Mouse (Mus musculus): ENCODE data around the gene Mrpl33. TPM values are rescaled to one million over a fixed set of nuclear protein-coding genes. Genes with fewer than 3 reads are reported as not detected.

The Mrpl33 gene
- total RNA-seq, 2 experiments from 2014 or later: 55.5 to 101 TPM

- peak; percentile 67 for ATAC-seq (replicated peaks; ENCODE audit: low FRiP score, poor library complexity, severe bottlenecking)
These were observed 91.2 kb downstream of the Mrpl33 start for GRCm38 (mm10) chr5:31687972-31688371.

GRCm38 (mm10) chr5:31693191-31693590 is 96.5 kb downstream of the Mrpl33 start:
- ATAC-seq (replicated peaks; ENCODE audit: low FRiP score, poor library complexity, severe bottlenecking): no peak

DNA sequence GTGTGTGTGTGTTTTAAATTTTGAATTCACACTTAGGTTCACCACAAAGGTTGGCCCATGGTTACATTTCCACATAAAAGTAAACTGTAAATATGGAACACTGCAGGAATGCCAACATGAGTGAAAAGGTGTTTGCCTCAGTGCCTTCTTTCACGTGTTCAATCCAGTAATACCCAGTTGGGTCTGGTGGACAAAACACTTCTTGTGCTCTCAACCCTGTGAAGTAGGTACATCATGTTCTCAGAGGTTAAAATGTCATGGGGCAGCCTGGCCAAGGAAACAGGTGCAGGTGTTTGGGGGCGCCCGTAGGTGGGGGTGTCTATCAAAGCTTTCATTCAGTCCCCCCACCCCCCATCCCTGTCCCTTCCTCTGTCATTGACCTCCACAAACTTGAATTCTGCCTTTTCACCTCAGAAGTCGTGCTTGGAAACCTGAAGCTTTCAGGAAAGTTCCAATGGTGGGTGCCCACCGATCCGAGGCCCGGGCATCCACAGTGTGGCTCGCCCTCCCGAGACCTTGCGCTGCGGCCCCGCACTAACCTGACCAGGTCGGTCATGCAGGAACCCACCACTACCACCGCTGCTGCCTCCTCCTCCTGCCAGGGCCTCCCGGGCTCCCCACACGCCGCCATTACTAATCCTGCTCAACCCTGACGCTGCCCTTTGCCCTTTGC is 100.4 kb downstream of the Mrpl33 start, which contains the start of gene Rbks:
Gene Rbks, minus strand, starts transcription at position 657 of the 673 bp plus-strand sequence.
- peak; percentile 90 for ATAC-seq (replicated peaks; ENCODE audit: low FRiP score, poor library complexity, severe bottlenecking)

DNA sequence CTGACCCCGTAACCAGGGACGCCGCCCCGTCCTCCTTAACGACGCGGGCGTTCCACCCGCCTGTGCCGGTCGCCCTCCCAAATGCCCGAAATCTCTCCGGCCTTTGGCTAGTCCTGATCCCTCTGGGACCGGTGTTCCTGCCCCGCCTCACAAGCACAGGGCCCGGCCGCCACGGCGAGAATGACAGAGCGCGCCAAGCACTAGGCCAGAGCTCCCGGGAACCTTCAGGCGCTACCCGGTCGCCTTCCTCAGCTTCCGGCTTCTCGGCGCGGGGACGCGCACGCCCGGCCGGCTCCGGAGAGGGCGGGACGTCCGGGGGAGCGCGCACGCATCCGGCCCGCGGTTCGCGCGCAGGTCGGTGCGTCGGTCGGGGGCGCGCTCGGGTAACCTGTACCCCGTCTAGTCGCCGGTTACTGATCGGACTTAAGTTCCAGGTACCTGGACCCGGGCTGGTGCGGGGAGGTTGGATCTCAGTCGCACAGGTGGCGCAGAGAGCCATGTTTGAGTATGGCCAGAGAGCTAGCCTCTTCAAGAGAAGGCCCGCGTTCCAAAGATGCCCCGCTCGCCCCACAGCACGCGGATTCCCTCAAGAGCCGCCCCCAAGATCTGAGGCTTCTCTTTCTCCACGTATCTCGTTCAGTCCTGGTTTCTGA is 101.0 kb downstream of the Mrpl33 start, which contains the start of gene Babam2:
Gene Babam2, plus strand, starts transcription at position 41 of the 653 bp plus-strand sequence.
- peak; percentile 79 for ATAC-seq (replicated peaks; ENCODE audit: low FRiP score, poor library complexity, severe bottlenecking)

DNA sequence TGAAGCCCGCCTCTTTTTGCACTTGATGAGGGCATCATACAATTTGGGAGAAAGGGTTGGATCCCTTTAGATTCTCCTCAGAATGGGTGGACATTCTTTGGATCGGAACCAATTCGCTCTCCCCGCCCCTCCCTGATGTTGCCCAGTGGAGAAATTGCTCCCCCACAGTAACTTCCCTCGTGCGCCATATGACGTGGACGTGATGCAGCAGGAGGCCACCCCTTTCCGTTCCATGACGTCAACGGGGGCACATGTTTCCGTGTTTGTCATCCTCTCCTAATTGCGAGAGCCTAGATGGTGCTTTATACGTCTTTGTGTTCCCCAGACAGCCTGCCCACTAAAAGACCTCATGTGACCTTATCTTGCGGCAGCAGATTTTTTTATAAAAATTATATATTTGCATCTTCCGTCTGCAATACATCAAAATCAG is 101.6 kb downstream of the Mrpl33 start:
- peak; percentile 82 for ATAC-seq (replicated peaks; ENCODE audit: low FRiP score, poor library complexity, severe bottlenecking)

- no peak for ATAC-seq (replicated peaks; ENCODE audit: low FRiP score, poor library complexity, severe bottlenecking)
These were observed 102.2 kb downstream of the Mrpl33 start for GRCm38 (mm10) chr5:31698931-31699330.

DNA sequence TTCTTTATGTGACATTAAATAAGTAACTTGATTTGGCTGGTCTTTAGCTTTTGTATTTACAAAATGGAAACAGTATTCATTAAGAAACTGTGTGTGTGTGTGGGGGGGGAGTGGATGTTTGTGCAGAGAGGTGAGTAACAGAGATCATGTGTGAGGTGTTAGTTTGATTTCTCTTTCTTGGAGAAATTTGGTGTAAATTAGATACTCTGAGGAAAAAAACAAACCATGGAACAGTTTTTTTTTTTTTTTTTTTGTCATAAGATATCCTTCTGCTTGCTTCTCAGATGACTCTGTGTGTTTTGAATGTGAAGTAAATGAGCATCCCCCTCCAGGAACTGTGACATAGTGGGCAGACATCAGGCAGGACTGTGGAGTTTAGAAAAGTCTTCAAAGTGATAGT is 102.7 kb downstream of the Mrpl33 start:
- ATAC-seq (replicated peaks; ENCODE audit: low FRiP score, poor library complexity, severe bottlenecking): no peak

GRCm38 (mm10) chr5:31704971-31705370 is 108.2 kb downstream of the Mrpl33 start:
- ATAC-seq (replicated peaks; ENCODE audit: low FRiP score, poor library complexity, severe bottlenecking): no peak

- no peak for ATAC-seq (replicated peaks; ENCODE audit: low FRiP score, poor library complexity, severe bottlenecking)
These were observed 110.1 kb downstream of the Mrpl33 start for GRCm38 (mm10) chr5:31706826-31707225.

DNA sequence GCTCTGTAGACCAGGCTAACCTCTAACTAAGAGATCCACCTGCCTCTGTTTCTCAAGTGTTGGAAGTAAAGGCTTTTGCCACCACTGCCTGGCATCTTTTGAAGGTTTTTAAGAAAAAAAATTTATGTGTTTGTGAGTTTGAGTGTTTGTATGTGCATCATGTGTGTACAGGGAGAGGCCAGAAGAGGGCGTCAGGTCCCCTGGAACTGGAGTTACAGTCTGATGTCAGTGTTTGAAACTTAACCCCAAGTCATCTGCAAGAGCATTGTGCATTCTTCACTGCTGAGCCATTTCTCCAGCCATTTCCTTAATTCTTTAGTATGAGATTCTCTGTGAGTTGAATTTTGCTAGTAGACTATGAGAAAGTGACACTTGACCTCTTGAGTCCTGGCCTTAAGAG is 112.7 kb downstream of the Mrpl33 start:
- no peak for ATAC-seq (replicated peaks; ENCODE audit: low FRiP score, poor library complexity, severe bottlenecking)

- ATAC-seq (replicated peaks; ENCODE audit: low FRiP score, poor library complexity, severe bottlenecking): no peak
These were observed 116.6 kb downstream of the Mrpl33 start for GRCm38 (mm10) chr5:31713280-31713711.

GRCm38 (mm10) chr5:31713841-31714264 is 117.1 kb downstream of the Mrpl33 start:
- ATAC-seq (replicated peaks; ENCODE audit: low FRiP score, poor library complexity, severe bottlenecking): no peak

Other genes with a start within 250 kb of the Mrpl33 start
- 5.0 and 5.9 TPM in 2 replicates for gene Zfp512, start 144.5 kb upstream of the Mrpl33 start, total RNA-seq (2015; ENCODE audit: low replicate concordance)
- gene Zfp512, start 144.5 kb upstream of the Mrpl33 start, total RNA-seq (2017; ENCODE audit: low replicate concordance): 13.8 and 16.1 TPM in 2 replicates
- not detected in 2 replicates for gene 4930548H24Rik, start 111.2 kb upstream of the Mrpl33 start, total RNA-seq (2015; ENCODE audit: low replicate concordance)
- 0.17 and 1.1 TPM in 2 replicates for gene 4930548H24Rik, start 111.2 kb upstream of the Mrpl33 start, total RNA-seq (2017; ENCODE audit: low replicate concordance)
- 4.0 and 6.9 TPM in 2 replicates for gene Gpn1, start 102.2 kb upstream of the Mrpl33 start, total RNA-seq (2015; ENCODE audit: low replicate concordance)
- 4.0 and 4.3 TPM in 2 replicates for gene Gpn1, start 102.2 kb upstream of the Mrpl33 start, total RNA-seq (2017; ENCODE audit: low replicate concordance)
- 27.2 and 58.6 TPM in 2 replicates for gene Slc4a1ap, start 69.9 kb upstream of the Mrpl33 start, total RNA-seq (2015; ENCODE audit: low replicate concordance)
- gene Slc4a1ap, start 69.9 kb upstream of the Mrpl33 start, total RNA-seq (2017; ENCODE audit: low replicate concordance): 34.2 and 58.8 TPM in 2 replicates
- 11.5 and 13.3 TPM in 2 replicates for gene Supt7l, start 69.1 kb upstream of the Mrpl33 start, total RNA-seq (2015; ENCODE audit: low replicate concordance)
- gene Supt7l, start 69.1 kb upstream of the Mrpl33 start, total RNA-seq (2017; ENCODE audit: low replicate concordance): 17.8 and 20.8 TPM in 2 replicates
- gene Rbks, start 100.7 kb downstream of the Mrpl33 start, total RNA-seq (2015; ENCODE audit: low replicate concordance): 9.4 TPM in 1 of 2 replicates, not detected in the other
- 2.9 and 7.2 TPM in 2 replicates for gene Rbks, start 100.7 kb downstream of the Mrpl33 start, total RNA-seq (2017; ENCODE audit: low replicate concordance)
- gene Babam2, start 100.7 kb downstream of the Mrpl33 start, total RNA-seq (2015; ENCODE audit: low replicate concordance): 46.6 and 83.2 TPM in 2 replicates
- gene Babam2, start 100.7 kb downstream of the Mrpl33 start, total RNA-seq (2017; ENCODE audit: low replicate concordance): 15.5 and 15.8 TPM in 2 replicates

All from erythroblast, adult 5-6 weeks (primary cell).